Mouse (Mus musculus) intestine, embryonic 14.5 days (tissue): ENCODE measurements around the gene Wbp4. TPM values are rescaled to one million over a fixed set of nuclear protein-coding genes. Genes with fewer than 3 reads are reported as not detected.

Experiments
- ATAC-seq: fragments of 200-750 bp; cut with Nextera tagmentation; replicated peaks from 2 replicates; pipeline ENCODE4 v1.8.0; 2017; ENCODE audit warnings: low read depth, moderate number of reproducible peaks, moderate TSS enrichment, moderate library complexity; ENCODE audit not compliant: low FRiP score, low TSS enrichment
- DNase-seq: peaks from one replicate; pipeline ENCODE4 v3.0.0-alpha.2; 2018; ENCODE audit warnings: low spot score
- H3K27ac ChIP-seq: fragments of 300-500 bp; sonication (generic); 2 replicates; pipeline ENCODE4 v1.5.1; 2014; ENCODE audit warnings: low read depth, mild to moderate bottlenecking, control low read depth
- H3K27me3 ChIP-seq: fragments of 300-500 bp; sonication (generic); replicated peaks from 2 replicates; pipeline ENCODE4 v1.6.1; 2014; ENCODE audit warnings: low read length, control low read depth; ENCODE audit not compliant: control insufficient read depth, insufficient read depth
- H3K36me3 ChIP-seq: fragments of 300-500 bp; sonication (generic); 2 replicates; pipeline ENCODE4 v1.6.1; 2014; ENCODE audit warnings: low read length, control low read depth; ENCODE audit not compliant: control insufficient read depth, insufficient read depth
- H3K4me1 ChIP-seq: fragments of 300-500 bp; sonication (generic); replicated peaks from 2 replicates; pipeline ENCODE4 v1.6.1; 2014; ENCODE audit warnings: low read length, control low read depth, mixed read lengths; ENCODE audit not compliant: control insufficient read depth, insufficient read depth
- H3K4me2 ChIP-seq: fragments of 300-500 bp; sonication (generic); 2 replicates; pipeline ENCODE4 v1.6.1; 2014; ENCODE audit warnings: low read length
- H3K4me3 ChIP-seq: fragments of 300-500 bp; sonication (generic); 2 replicates; pipeline ENCODE4 v1.5.1; 2014; ENCODE audit warnings: low read depth, low read length, control low read depth, mixed read lengths
- H3K9ac ChIP-seq: fragments of 300-500 bp; sonication (generic); 2 replicates; pipeline ENCODE4 v1.6.1; 2014; ENCODE audit warnings: mild to moderate bottlenecking, low read length
- H3K9me3 ChIP-seq: fragments of 300-500 bp; sonication (generic); 2 replicates; pipeline ENCODE4 v1.6.1; 2016; ENCODE audit warnings: low read length, control low read depth; ENCODE audit not compliant: control insufficient read depth
- WGBS: fragments of 180-500 bp; shearing (Covaris S2); extraction: QIAGEN DNeasy Blood & Tissue Kit; methylation state at CpG from one replicate; pipeline ENCODE4 v1.1.7; 2014; 5-methylcytosine and 5-hydroxymethylcytosine counted together
- polyA plus RNA-seq: library from polyadenylated mRNA; unstranded; fragments of >200 nt; fragmentation: Nextera tagmentation; extraction: Ambion mirVana; gene quantifications from 2 replicates; pipeline ENCODE4 v1.2.1, GENCODE M21; 2014

Gene Wbp4
- polyA plus RNA-seq, 1 experiment from 2014 or later = 39.5 TPM

- Histone ChIP-seq H3K27ac (peak overlapping the region; percentile 100), H3K9me3 (no peaks in the 10 kb centered on the region), H3K27me3 (no peaks in the 10 kb centered on the region), H3K4me3 (peak overlapping the region; percentile 98), H3K36me3 (0 out of 2 replicates have a peak, but pooled peaks cover 4% of the 10 kb centered on the region), H3K4me1 (peaks cover 39% of the 10 kb centered on the region), H3K9ac (peak overlapping the region; percentile 99), H3K4me2 (peak overlapping the region; percentile 90)
- DNase-seq (no peak), ATAC-seq (no peak)
- WGBS = 17% methylated on average over 15 of the region's 15 CpGs
Measured at GRCm38 (mm10) chr14:79482747-79483355, 1.5 kb upstream of the Wbp4 start.

GRCm38 (mm10) chr14:79482251-79482661, 936 bp upstream of the Wbp4 start:
- DNase-seq (peak; percentile 75), ATAC-seq (no peak)
- Histone ChIP-seq H3K27ac (peak overlapping the region; percentile 100), H3K36me3 (0 out of 2 replicates have a peak, but pooled peaks cover 4% of the 10 kb centered on the region), H3K4me2 (peak overlapping the region; percentile 90), H3K27me3 (no peaks in the 10 kb centered on the region), H3K9me3 (no peaks in the 10 kb centered on the region), H3K4me1 (peaks cover 34% of the 10 kb centered on the region), H3K4me3 (peak overlapping the region; percentile 98), H3K9ac (peak overlapping the region; percentile 99)
- under 1% methylated on average over 11 of the region's 11 CpGs for WGBS

GRCm38 (mm10) chr14:79480624-79481338, 539 bp downstream of the Wbp4 start, which contains the start of gene Elf1:
Elf1 (plus strand) TSS chr14:79481194.
- Histone ChIP-seq H3K9me3 (no peaks in the 10 kb centered on the region), H3K36me3 (peaks cover 12% of the 10 kb centered on the region), H3K4me3 (peak within 1 kb of the TSS; percentile 98), H3K4me2 (peak within 1 kb of the TSS; percentile 90), H3K27me3 (no peaks in the 10 kb centered on the region), H3K27ac (peak within 1 kb of the TSS; percentile 100), H3K9ac (peak within 1 kb of the TSS; percentile 99), H3K4me1 (peaks cover 22% of the 10 kb centered on the region)
- WGBS = under 1% methylated on average over 89 of the region's 96 CpGs
- DNase-seq (peak; percentile 97), ATAC-seq (peak; percentile 89)

- peaks cover 84% of the 10 kb centered on the region for H3K36me3 ChIP-seq
- H3K4me1 ChIP-seq = no peaks in the 10 kb centered on the region
- WGBS = 93% methylated on average over 2 of the region's 2 CpGs
Measured at GRCm38 (mm10) chr14:79473384-79473783, 7.9 kb downstream of the Wbp4 start.

GRCm38 (mm10) chr14:79467621-79468020, 13.7 kb downstream of the Wbp4 start:
- WGBS = 26% methylated on average over 3 of the region's 3 CpGs
- Histone ChIP-seq H3K36me3 (peaks cover 90% of the 10 kb centered on the region), H3K9me3 (no peaks in the 10 kb centered on the region), H3K27ac (no peak overlapping the region), H3K4me2 (no peak overlapping the region), H3K27me3 (no peaks in the 10 kb centered on the region), H3K4me3 (no peak overlapping the region), H3K4me1 (no peaks in the 10 kb centered on the region), H3K9ac (no peak overlapping the region)
- ATAC-seq (no peak), DNase-seq (peak; percentile 72)

More at GRCm38 (mm10) chr14:79473384-79473783, 7.9 kb downstream of the Wbp4 start:
- Histone ChIP-seq H3K9me3 (no peaks in the 10 kb centered on the region), H3K27ac (no peak overlapping the region), H3K4me2 (no peak overlapping the region), H3K4me3 (no peak overlapping the region), H3K9ac (no peak overlapping the region), H3K27me3 (no peaks in the 10 kb centered on the region)
- ATAC-seq (no peak), DNase-seq (no peak)

- 92% methylated on average over 1 of the region's 1 CpGs for WGBS
- peak; percentile 13 for DNase-seq
Measured at GRCm38 (mm10) chr14:79465623-79466022, 15.7 kb downstream of the Wbp4 start.

GRCm38 (mm10) chr14:79460988-79461387, 20.3 kb downstream of the Wbp4 start:
- peak; percentile 44 for DNase-seq
- no peak for ATAC-seq
- Histone ChIP-seq H3K4me1 (no peaks in the 10 kb centered on the region), H3K4me3 (no peak overlapping the region), H3K9ac (no peak overlapping the region), H3K9me3 (no peaks in the 10 kb centered on the region), H3K4me2 (no peak overlapping the region), H3K36me3 (peaks cover 47% of the 10 kb centered on the region), H3K27me3 (no peaks in the 10 kb centered on the region), H3K27ac (no peak overlapping the region)
- WGBS = 95% methylated on average over 4 of the region's 4 CpGs

More at GRCm38 (mm10) chr14:79465623-79466022, 15.7 kb downstream of the Wbp4 start:
- ATAC-seq = no peak
- Histone ChIP-seq H3K9me3 (no peaks in the 10 kb centered on the region), H3K27ac (no peak overlapping the region), H3K4me1 (no peaks in the 10 kb centered on the region), H3K4me3 (no peak overlapping the region), H3K36me3 (peaks cover 87% of the 10 kb centered on the region), H3K27me3 (no peaks in the 10 kb centered on the region), H3K4me2 (no peak overlapping the region), H3K9ac (no peak overlapping the region)

GRCm38 (mm10) chr14:79460401-79460800, 20.9 kb downstream of the Wbp4 start:
- Histone ChIP-seq H3K27me3 (no peaks in the 10 kb centered on the region), H3K36me3 (peaks cover 41% of the 10 kb centered on the region), H3K27ac (no peak overlapping the region), H3K9me3 (no peaks in the 10 kb centered on the region), H3K4me2 (no peak overlapping the region), H3K4me1 (no peaks in the 10 kb centered on the region), H3K4me3 (no peak overlapping the region), H3K9ac (no peak overlapping the region)
- DNase-seq (no peak), ATAC-seq (no peak)
- 96% methylated on average over 1 of the region's 1 CpGs for WGBS
